Mouse (Mus musculus): Measurements from ENCODE around the gene Plekhg1. TPM values are rescaled to one million over a fixed set of nuclear protein-coding genes. Genes with fewer than 3 reads are reported as not detected.

The Plekhg1 gene
- 12.4 and 12.8 TPM in 2 replicates for polyA plus RNA-seq (2014; fragmentation: Nextera tagmentation; extraction: Ambion mirVana)

DNA sequence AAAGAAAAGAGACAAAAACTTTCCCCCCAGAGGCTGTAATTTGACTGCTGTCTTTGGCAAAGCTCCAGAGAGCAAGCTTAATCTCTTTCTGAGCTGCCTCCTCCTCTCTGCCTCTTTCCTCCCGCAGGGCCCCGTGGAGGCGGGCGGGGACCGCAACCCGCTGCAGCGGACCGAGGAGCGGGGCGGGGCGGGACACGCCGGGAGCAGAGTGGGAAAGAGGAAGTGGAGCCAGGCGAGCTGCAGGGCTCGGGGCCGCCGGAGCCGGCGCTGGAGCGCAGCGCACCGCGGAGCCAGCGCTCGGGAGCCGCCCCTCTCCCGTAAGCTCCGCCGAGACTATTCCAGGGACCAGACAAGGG, at the start of gene Plekhg1:
TSS of gene Plekhg1 (plus strand) at position 217 of the 356 bp plus-strand sequence.
- Histone ChIP-seq H3K9ac (peak within 1 kb of the TSS; percentile 76), H3K4me1 (ENCODE audit: insufficient read depth) (0 out of 2 replicates have a peak, but pooled peaks cover 3% of the 10 kb centered on the region), H3K9me3 (ENCODE audit: low read depth, low read length) (no peaks in the 10 kb centered on the region), H3K27me3 (ENCODE audit: insufficient read depth, low read length) (no peaks in the 10 kb centered on the region), H3K4me2 (peak within 1 kb of the TSS; percentile 96), H3K36me3 (ENCODE audit: insufficient read depth) (no peaks in the 10 kb centered on the region), H3K27ac (ENCODE audit: low read depth) (peak within 1 kb of the TSS; percentile 91), H3K4me3 (ENCODE audit: low read depth, low read length) (peak within 1 kb of the TSS; percentile 70)
- no peak for TF ChIP-seq CTCF (IDR thresholded peaks at IDR 0.05; ENCODE audit: low read depth)
- under 1% methylated on average over 22 of the region's 29 CpGs for WGBS
- DNase-seq (peak; percentile 91), ATAC-seq (ENCODE audit: insufficient read depth) (peak; percentile 91)

GRCm38 (mm10) chr10:3692791-3693190, 47.4 kb upstream of the Plekhg1 start:
- Histone ChIP-seq H3K9ac (no peak overlapping the region), H3K36me3 (ENCODE audit: insufficient read depth) (no peaks in the 10 kb centered on the region), H3K9me3 (ENCODE audit: low read depth, low read length) (no peaks in the 10 kb centered on the region), H3K27me3 (ENCODE audit: insufficient read depth, low read length) (no peaks in the 10 kb centered on the region), H3K4me2 (no peak overlapping the region), H3K4me3 (ENCODE audit: low read depth, low read length) (no peak overlapping the region), H3K4me1 (ENCODE audit: insufficient read depth) (peaks cover 5% of the 10 kb centered on the region; the same call in 1 of the 2 replicates), H3K27ac (ENCODE audit: low read depth) (no peak overlapping the region)
- no peak for DNase-seq
- TF ChIP-seq CTCF (IDR thresholded peaks at IDR 0.05; ENCODE audit: low read depth): no peak
- ATAC-seq (ENCODE audit: insufficient read depth): no peak
- WGBS: 57% methylated on average over 1 of the region's 1 CpGs

DNA sequence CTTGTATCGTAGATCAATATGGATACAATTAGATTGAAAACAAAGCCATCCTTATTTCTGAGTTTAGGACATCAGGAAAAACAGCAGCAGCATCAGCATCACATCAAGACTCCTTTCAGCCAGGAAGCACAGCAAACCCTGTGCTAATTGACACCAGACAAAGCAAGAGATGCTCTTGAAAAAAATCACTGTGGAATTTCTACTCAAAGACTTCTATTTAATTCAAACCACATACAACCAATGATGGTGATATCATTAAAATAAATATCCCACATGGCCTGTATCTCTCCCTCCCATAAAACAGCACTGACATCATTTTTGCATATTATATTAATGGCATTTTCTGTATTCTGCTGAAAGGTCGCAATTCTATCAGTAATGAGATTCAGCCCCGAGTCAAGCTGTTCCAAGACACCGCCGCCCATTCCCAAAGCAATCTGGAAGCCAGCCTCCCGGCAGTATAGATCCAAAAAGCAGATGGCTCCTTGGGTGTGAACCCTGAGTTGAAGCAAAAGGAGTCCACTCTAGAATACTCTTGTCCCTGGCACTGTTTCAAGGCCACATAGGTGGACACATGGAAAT, 46.4 kb upstream of the Plekhg1 start:
- H3K9ac ChIP-seq: no peak overlapping the region
- no peak for TF ChIP-seq CTCF (IDR thresholded peaks at IDR 0.05; ENCODE audit: low read depth)
- no peak for DNase-seq
- H3K4me3 ChIP-seq (ENCODE audit: low read depth, low read length): no peak overlapping the region
- no peak for ATAC-seq (ENCODE audit: insufficient read depth)
- no peak overlapping the region for H3K4me2 ChIP-seq
- no peaks in the 10 kb centered on the region for H3K27me3 ChIP-seq (ENCODE audit: insufficient read depth, low read length)
- H3K9me3 ChIP-seq (ENCODE audit: low read depth, low read length): no peaks in the 10 kb centered on the region
- peaks cover 5% of the 10 kb centered on the region; the same call in 1 of the 2 replicates for H3K4me1 ChIP-seq (ENCODE audit: insufficient read depth)
- WGBS: 74% methylated on average over 6 of the region's 6 CpGs
- no peaks in the 10 kb centered on the region for H3K36me3 ChIP-seq (ENCODE audit: insufficient read depth)
- no peak overlapping the region for H3K27ac ChIP-seq (ENCODE audit: low read depth)

DNA sequence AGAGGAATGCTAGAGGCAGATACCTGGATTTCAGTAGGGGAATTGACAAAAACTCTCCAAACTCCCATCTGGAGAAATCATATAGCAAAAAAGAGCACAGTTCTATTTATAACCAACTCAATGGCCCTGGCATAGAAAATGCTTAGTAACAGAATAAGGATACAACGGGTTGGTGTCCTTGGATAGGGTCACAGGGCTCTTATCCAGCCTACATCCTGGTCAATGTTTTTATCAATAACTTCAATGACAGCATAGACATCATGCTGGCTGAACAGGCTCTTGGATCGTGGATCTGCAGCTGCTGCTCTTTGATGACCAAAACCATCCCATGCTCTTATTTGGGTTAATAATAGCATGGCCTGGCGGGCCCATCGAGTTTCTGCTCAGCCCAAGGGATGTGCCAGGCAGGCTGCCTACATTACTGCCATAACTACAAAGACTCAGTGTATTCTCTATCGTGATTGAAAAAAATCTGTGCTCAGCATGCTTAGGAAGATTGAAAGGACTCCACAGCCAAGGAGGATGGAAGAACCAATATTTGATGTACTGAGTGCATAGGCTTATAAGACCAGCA, 44.7 kb upstream of the Plekhg1 start:
- Histone ChIP-seq H3K27me3 (ENCODE audit: insufficient read depth, low read length) (no peaks in the 10 kb centered on the region), H3K9me3 (ENCODE audit: low read depth, low read length) (no peaks in the 10 kb centered on the region), H3K27ac (ENCODE audit: low read depth) (no peak overlapping the region), H3K9ac (no peak overlapping the region), H3K4me1 (ENCODE audit: insufficient read depth) (peaks cover 5% of the 10 kb centered on the region; the same call in 1 of the 2 replicates), H3K4me2 (no peak overlapping the region), H3K36me3 (ENCODE audit: insufficient read depth) (no peaks in the 10 kb centered on the region), H3K4me3 (ENCODE audit: low read depth, low read length) (no peak overlapping the region)
- ATAC-seq (ENCODE audit: insufficient read depth): peak; percentile 17; the same call in 1 of the 2 replicates
- 64% methylated on average over 5 of the region's 5 CpGs for WGBS
- TF ChIP-seq CTCF (IDR thresholded peaks at IDR 0.05; ENCODE audit: low read depth): no peak
- no peak for DNase-seq

GRCm38 (mm10) chr10:3696727-3697348, 43.3 kb upstream of the Plekhg1 start:
- H3K4me2 ChIP-seq: peak overlapping the region; percentile 40
- no peak for TF ChIP-seq CTCF (IDR thresholded peaks at IDR 0.05; ENCODE audit: low read depth)
- H3K27me3 ChIP-seq (ENCODE audit: insufficient read depth, low read length): no peaks in the 10 kb centered on the region
- no peak overlapping the region for H3K4me3 ChIP-seq (ENCODE audit: low read depth, low read length)
- H3K27ac ChIP-seq (ENCODE audit: low read depth): peak overlapping the region; percentile 69
- no peak overlapping the region for H3K9ac ChIP-seq
- peaks cover 5% of the 10 kb centered on the region; the same call in 1 of the 2 replicates for H3K4me1 ChIP-seq (ENCODE audit: insufficient read depth)
- H3K36me3 ChIP-seq (ENCODE audit: insufficient read depth): no peaks in the 10 kb centered on the region
- no peaks in the 10 kb centered on the region for H3K9me3 ChIP-seq (ENCODE audit: low read depth, low read length)
- 24% methylated on average over 8 of the region's 8 CpGs for WGBS
- ATAC-seq (ENCODE audit: insufficient read depth) (peak; percentile 73; the same call in 1 of the 2 replicates), DNase-seq (peak; percentile 61)

DNA sequence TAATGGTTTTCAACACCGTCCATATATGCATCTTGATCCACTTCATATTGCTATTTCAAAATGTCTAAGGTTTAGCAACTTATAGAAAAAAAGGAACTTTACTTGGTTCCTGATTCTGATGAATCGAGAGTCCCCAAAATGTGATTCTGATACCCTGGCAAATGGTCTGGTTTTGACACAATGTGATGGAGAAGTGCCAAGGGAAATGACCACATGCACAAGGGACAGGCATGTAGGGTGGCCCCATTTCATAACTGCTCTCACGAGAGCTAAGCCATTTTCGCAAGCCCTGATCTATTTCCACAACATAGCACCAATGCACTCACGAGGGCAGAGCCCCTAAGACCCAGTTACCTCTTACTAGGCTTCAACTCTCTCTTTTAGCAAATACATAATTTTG, 42.7 kb upstream of the Plekhg1 start:
- no peak overlapping the region for H3K4me3 ChIP-seq (ENCODE audit: low read depth, low read length)
- WGBS: 83% methylated on average over 5 of the region's 5 CpGs
- H3K9ac ChIP-seq: no peak overlapping the region
- no peak for ATAC-seq (ENCODE audit: insufficient read depth)
- H3K36me3 ChIP-seq (ENCODE audit: insufficient read depth): no peaks in the 10 kb centered on the region
- H3K4me1 ChIP-seq (ENCODE audit: insufficient read depth): peaks cover 5% of the 10 kb centered on the region; the same call in 1 of the 2 replicates
- no peak overlapping the region for H3K4me2 ChIP-seq
- no peaks in the 10 kb centered on the region for H3K9me3 ChIP-seq (ENCODE audit: low read depth, low read length)
- TF ChIP-seq CTCF (IDR thresholded peaks at IDR 0.05; ENCODE audit: low read depth): no peak
- DNase-seq: no peak
- no peaks in the 10 kb centered on the region for H3K27me3 ChIP-seq (ENCODE audit: insufficient read depth, low read length)
- no peak overlapping the region for H3K27ac ChIP-seq (ENCODE audit: low read depth)

Data from lung, embryonic 14.5 days (tissue).